Mouse (Mus musculus) left cerebral cortex, adult 11 months (tissue): ENCODE measurements around the gene Aplp1.

Source experiments
- DNase-seq: peaks from one replicate; pipeline ENCODE4 v3.0.0; 2022; ENCODE audit warnings: low spot score

Aplp1 gene

GRCm38 (mm10) chr7:30411023-30411422 lies 34.3 kb downstream of the Aplp1 start:
- no peak for DNase-seq

GRCm38 (mm10) chr7:30409789-30410188 lies 35.5 kb downstream of the Aplp1 start:
- DNase-seq: no peak

DNA sequence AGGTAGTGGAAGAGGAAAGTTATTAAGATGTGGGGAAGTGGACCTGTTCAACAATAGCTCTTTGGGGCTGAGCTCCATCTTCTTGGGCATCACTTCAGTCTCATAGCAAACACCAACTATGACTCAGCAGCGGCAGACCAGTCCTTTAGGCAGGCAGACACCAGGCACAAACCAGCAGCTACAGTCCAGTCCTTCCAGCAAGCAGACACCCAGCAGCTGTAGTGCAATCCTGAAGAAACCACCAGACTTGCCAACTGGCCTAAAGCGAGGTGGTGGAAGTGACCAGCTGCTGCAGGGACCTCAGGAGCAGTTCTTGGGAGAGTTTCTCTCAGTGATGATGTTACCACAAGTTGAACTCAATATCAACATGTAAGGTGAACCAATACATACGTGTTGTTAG lies 36.7 kb downstream of the Aplp1 start:
- DNase-seq: no peak

- no peak for DNase-seq
Measured at GRCm38 (mm10) chr7:30402343-30402742, 43.0 kb downstream of the Aplp1 start.

- no peak for DNase-seq
Measured at GRCm38 (mm10) chr7:30399671-30400070, 45.7 kb downstream of the Aplp1 start.

GRCm38 (mm10) chr7:30394871-30395270 lies 50.5 kb downstream of the Aplp1 start:
- DNase-seq: no peak

DNA sequence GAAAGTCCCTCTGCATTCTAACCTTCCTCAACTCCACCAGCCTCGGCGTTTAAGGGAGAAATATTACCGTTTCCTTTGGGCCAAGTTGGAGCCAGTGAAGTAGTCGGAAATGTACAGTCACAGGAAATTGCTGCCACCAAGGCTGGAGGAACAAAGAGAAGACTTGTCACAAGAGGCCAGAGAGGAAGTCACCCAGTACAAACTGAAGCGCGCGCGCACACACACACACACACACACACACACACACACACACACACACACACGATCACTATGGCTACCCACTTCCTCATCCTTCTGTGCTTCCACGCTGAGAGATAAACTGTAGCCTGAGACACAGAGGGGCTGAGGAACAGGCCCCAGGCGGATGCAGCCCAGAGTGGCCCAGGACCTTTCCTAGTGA lies 51.0 kb downstream of the Aplp1 start:
- DNase-seq: no peak

DNA sequence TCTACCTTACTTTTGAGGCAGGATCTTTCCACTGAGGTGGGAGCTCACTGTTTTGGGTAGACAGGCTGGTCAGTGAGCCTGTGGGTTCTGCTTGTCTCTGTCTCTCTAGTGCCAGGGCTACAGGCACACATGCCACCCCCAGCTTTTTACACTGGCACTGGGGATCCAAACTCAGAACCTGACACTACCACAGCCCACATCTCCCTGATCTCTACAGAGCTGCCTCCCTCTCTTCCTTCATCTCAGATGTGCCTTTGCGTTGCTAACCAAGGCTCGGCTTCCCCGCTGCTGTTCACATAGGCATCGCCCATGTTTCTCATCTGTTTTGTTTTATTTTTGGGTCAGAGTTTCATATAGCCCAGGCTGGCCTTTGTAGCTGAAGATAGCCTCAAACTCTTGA lies 51.7 kb downstream of the Aplp1 start:
- no peak for DNase-seq

GRCm38 (mm10) chr7:30392746-30393520 lies 52.4 kb downstream of the Aplp1 start:
- DNase-seq: no peak
